Mouse (Mus musculus) liver, adult 2 months (tissue): Measurements from ENCODE around the gene Smarcad1. TPM values are rescaled to one million over a fixed set of nuclear protein-coding genes. Genes with fewer than 3 reads are reported as not detected.

Experiments
- DNase-seq: peaks from one replicate; pipeline ENCODE4 v3.0.0-alpha.2; 2011; ENCODE audit warnings: low read depth, low spot score; ENCODE audit errors: extremely low read depth
- H3K27ac ChIP-seq: fragments of 200-500 bp; replicated peaks from 2 replicates; pipeline ENCODE4 v1.5.1; 2012; ENCODE audit warnings: low read depth, mild to moderate bottlenecking, control low read depth, inconsistent platforms, low read length; ENCODE audit not compliant: insufficient read depth
- H3K27me3 ChIP-seq: fragments of 200-500 bp; 2 replicates; pipeline ENCODE4 v1.6.1; 2012; ENCODE audit warnings: mild to moderate bottlenecking, moderate library complexity, low read length, inconsistent platforms; ENCODE audit not compliant: control insufficient read depth, insufficient read depth
- H3K36me3 ChIP-seq: fragments of 200-500 bp; 2 replicates; pipeline ENCODE4 v1.6.1; 2012; ENCODE audit warnings: low read length, inconsistent platforms; ENCODE audit not compliant: control insufficient read depth, insufficient read depth
- H3K4me1 ChIP-seq: fragments of 200-500 bp; 2 replicates; pipeline ENCODE4 v1.6.1; 2011; ENCODE audit warnings: low read length; ENCODE audit not compliant: control insufficient read depth, insufficient read depth
- H3K4me3 ChIP-seq: fragments of 200-500 bp; 2 replicates; pipeline ENCODE4 v1.5.1; 2011; ENCODE audit warnings: low read depth, mild to moderate bottlenecking, control low read depth, low read length, moderate library complexity; ENCODE audit not compliant: insufficient read depth
- H3K79me2 ChIP-seq: fragments of 200-500 bp; 2 replicates; pipeline ENCODE4 v1.6.1; 2012; ENCODE audit warnings: inconsistent platforms, mild to moderate bottlenecking, low read length, moderate library complexity; ENCODE audit not compliant: control insufficient read depth, insufficient read depth
- H3K9ac ChIP-seq: fragments of 200-500 bp; 2 replicates; pipeline ENCODE4 v1.6.1; 2012; ENCODE audit warnings: low read depth, mild to moderate bottlenecking, control low read depth, inconsistent platforms, low read length
- CTCF ChIP-seq: fragments of 200-500 bp; IDR thresholded peaks from 2 replicates; pipeline ENCODE4 v1.5.1; 2011; ENCODE audit warnings: low read depth, low read length, control low read depth
- POLR2A ChIP-seq: fragments of 200-500 bp; IDR thresholded peaks from 2 replicates; pipeline ENCODE4 v1.6.1; 2011; ENCODE audit warnings: low read length, control low read depth; ENCODE audit not compliant: insufficient read depth; ENCODE audit errors: extremely low read depth
- WGBS: fragments of 180-500 bp; shearing (Covaris S2); methylation state at CpG from one replicate; pipeline ENCODE4 v1.1.7; 2018; 5-methylcytosine and 5-hydroxymethylcytosine counted together
- polyA plus RNA-seq: library from polyadenylated mRNA; depleted of rRNA; stranded (reverse); fragments of >200 nt; gene quantifications from 2 replicates; pipeline ENCODE4 v1.2.3, GENCODE M21; 2012; rRNA removed
- total RNA-seq: library from RNA; depleted of rRNA; stranded (reverse); fragments of >200 nt; gene quantifications from 2 replicates; pipeline ENCODE4 v1.2.3, GENCODE M21; 2014; rRNA removed

Gene Smarcad1
- total and polyA plus RNA-seq, 2 experiments = 4.8 to 25.6 TPM

GRCm38 (mm10) chr6:65150703-65151102 is 108.3 kb downstream of the Smarcad1 start:
- WGBS = 17% methylated on average over 22 of the region's 22 CpGs
- DNase-seq = no peak
- Histone ChIP-seq H3K4me1 (no peaks in the 10 kb centered on the region), H3K27me3 (peaks cover 3% of the 10 kb centered on the region; the same call in 1 of the 2 replicates), H3K4me3 (peak overlapping the region; percentile 7; the same call in 1 of the 2 replicates), H3K79me2 (no peaks in the 10 kb centered on the region), H3K9ac (0 out of 2 replicates have a peak overlapping the region, but pooled peaks have one; percentile 35), H3K36me3 (no peaks in the 10 kb centered on the region), H3K27ac (no peak overlapping the region)
- TF ChIP-seq CTCF (no peak), POLR2A (no peak)

- Histone ChIP-seq H3K79me2 (no peaks in the 10 kb centered on the region), H3K27ac (no peak overlapping the region), H3K36me3 (no peaks in the 10 kb centered on the region), H3K4me1 (no peaks in the 10 kb centered on the region), H3K9ac (no peak overlapping the region), H3K27me3 (peaks cover 3% of the 10 kb centered on the region; the same call in 1 of the 2 replicates), H3K4me3 (no peak overlapping the region)
- DNase-seq = no peak
- TF ChIP-seq POLR2A = no peak
- TF ChIP-seq CTCF = no peak
- 70% methylated on average over 3 of the region's 3 CpGs for WGBS
Observed at GRCm38 (mm10) chr6:65153570-65153969, 111.2 kb downstream of the Smarcad1 start.

- Histone ChIP-seq H3K4me1 (no peaks in the 10 kb centered on the region), H3K4me3 (no peak overlapping the region), H3K79me2 (no peaks in the 10 kb centered on the region), H3K9ac (no peak overlapping the region), H3K27ac (no peak overlapping the region), H3K36me3 (no peaks in the 10 kb centered on the region), H3K27me3 (no peaks in the 10 kb centered on the region)
- TF ChIP-seq POLR2A = no peak
- no peak for TF ChIP-seq CTCF
- no peak for DNase-seq
- WGBS = 88% methylated on average over 4 of the region's 4 CpGs
Observed at GRCm38 (mm10) chr6:65157042-65157441, 114.7 kb downstream of the Smarcad1 start.

GRCm38 (mm10) chr6:65159381-65159942 is 117.1 kb downstream of the Smarcad1 start:
- H3K36me3 ChIP-seq = no peaks in the 10 kb centered on the region
- TF ChIP-seq CTCF (no peak), POLR2A (no peak)
- no peak for DNase-seq
- WGBS = 86% methylated on average over 4 of the region's 4 CpGs
- H3K79me2 ChIP-seq = no peaks in the 10 kb centered on the region
- H3K4me3 ChIP-seq = no peak overlapping the region
- no peak overlapping the region for H3K9ac ChIP-seq
- no peak overlapping the region for H3K27ac ChIP-seq
- no peaks in the 10 kb centered on the region for H3K4me1 ChIP-seq
- H3K27me3 ChIP-seq = no peaks in the 10 kb centered on the region

- Histone ChIP-seq H3K36me3 (no peaks in the 10 kb centered on the region), H3K4me3 (no peak overlapping the region), H3K4me1 (no peaks in the 10 kb centered on the region), H3K79me2 (no peaks in the 10 kb centered on the region), H3K27me3 (no peaks in the 10 kb centered on the region), H3K27ac (no peak overlapping the region), H3K9ac (no peak overlapping the region)
- no peak for TF ChIP-seq POLR2A
- no peak for TF ChIP-seq CTCF
- DNase-seq = no peak
- 74% methylated on average over 6 of the region's 6 CpGs for WGBS
Observed at GRCm38 (mm10) chr6:65164137-65164536, 121.8 kb downstream of the Smarcad1 start.

- Histone ChIP-seq H3K79me2 (no peaks in the 10 kb centered on the region), H3K27ac (0 out of 2 replicates have a peak overlapping the region, but pooled peaks have one; percentile 23), H3K4me3 (no peak overlapping the region), H3K9ac (no peak overlapping the region), H3K27me3 (no peaks in the 10 kb centered on the region), H3K36me3 (no peaks in the 10 kb centered on the region), H3K4me1 (no peaks in the 10 kb centered on the region)
- no peak for TF ChIP-seq POLR2A
- TF ChIP-seq CTCF = no peak
- 50% methylated on average over 5 of the region's 5 CpGs for WGBS
- peak; percentile 24 for DNase-seq
Observed at GRCm38 (mm10) chr6:65164977-65165376, 122.6 kb downstream of the Smarcad1 start.

Other genes starting within 250 kb of the Smarcad1 start
- gene Hpgds, start 102.3 kb downstream of the Smarcad1 start, total RNA-seq = 1.8 and 2.4 TPM in 2 replicates
- gene Hpgds, start 102.3 kb downstream of the Smarcad1 start, polyA plus RNA-seq = 0.09 TPM in 2 replicates